ENCODE assay signal across 9 mouse cellular contexts in genomic region chr14:19175288-19175687, GRCm38 (mm10).
DNase-seq lines count a peak whose midpoint lies in the region; ATAC-seq and TF ChIP-seq lines count a peak whose summit lies in the region.
"Had no signal": no experiment of that assay in that cellular context is flagged by ENCODE, and none has a peak within 500 bp of the region (broad histone marks: within the 10 kb centered on the region; RNA-seq: fewer than 3 reads in every experiment).

No protein-coding gene starts in this region.

- no peak overlapping the region for H3K27ac ChIP-seq in lung, postnatal 0 days (ENCODE audit: low read length)
- H3K27ac ChIP-seq: limb, embryonic 12.5 days had no signal

- ATAC-seq in lung, postnatal 0 days, result no peak
- peak; percentile 79; the same call in 1 of the 2 replicates for ATAC-seq in megakaryocyte-erythroid progenitor cell, adult 5-6 weeks (replicated peaks; ENCODE audit: low FRiP score, low TSS enrichment, poor library complexity, severe bottlenecking)

- no peaks in the 10 kb centered on the region for H3K27me3 ChIP-seq in lung, postnatal 0 days (replicated peaks; ENCODE audit: insufficient read depth, low read length)
- H3K27me3 ChIP-seq: limb, embryonic 12.5 days had no signal

- WGBS in lung, postnatal 0 days, result 8% methylated on average over 2 of the region's 2 CpGs

- DNase-seq in cerebellum, postnatal 14 days, result peak; percentile 0 to 5
- DNase-seq in cerebellum, postnatal 36 days, result no peak
- DNase-seq in lung, postnatal 0 days (ENCODE audit: low spot score), result peak; percentile 18
- no peak for DNase-seq in lung, postnatal 4 days
- DNase-seq in embryo, embryonic 10 days (ENCODE audit: low spot score), result peak; percentile 53
- DNase-seq in frontal cortex, postnatal 25 days (ENCODE audit: low spot score in 2 of 2), result no peak
- DNase-seq in ovary, postnatal 10 days (ENCODE audit: low spot score), result no peak

- no peaks in the 10 kb centered on the region for H3K36me3 ChIP-seq in lung, postnatal 0 days (ENCODE audit: insufficient read depth, low read length)
- H3K36me3 ChIP-seq: limb, embryonic 12.5 days had no signal

- peak; percentile 61 for TF ChIP-seq CTCF in lung, postnatal 0 days (IDR thresholded peaks at IDR 0.05)

- TF ChIP-seq EP300 in lung, postnatal 0 days (IDR thresholded peaks at IDR 0.05), result no peak

- H3K4me1 ChIP-seq in lung, postnatal 0 days (ENCODE audit: insufficient read depth, low read depth, low read length), result no peaks in the 10 kb centered on the region
- H3K4me1 ChIP-seq: limb, embryonic 12.5 days had no signal

- no peaks in the 10 kb centered on the region for H3K9me3 ChIP-seq in lung, postnatal 0 days (ENCODE audit: low read length)
- H3K9me3 ChIP-seq: limb, embryonic 12.5 days had no signal

- H3K4me3 ChIP-seq in lung, postnatal 0 days (ENCODE audit: low read depth, low read length), result no peak overlapping the region
- H3K4me3 ChIP-seq: limb, embryonic 12.5 days had no signal

- no peak overlapping the region for H3K4me2 ChIP-seq in lung, postnatal 0 days (replicated peaks; ENCODE audit: low read depth, low read length)
- H3K4me2 ChIP-seq: limb, embryonic 12.5 days had no signal

- no peak overlapping the region for H3K9ac ChIP-seq in lung, postnatal 0 days (replicated peaks; ENCODE audit: low read depth)
- H3K9ac ChIP-seq: limb, embryonic 12.5 days had no signal

Comparison
In these comparisons a context has a peak if more than half of its experiments do, and no peak if none do; other contexts are left out.
1. DNase-seq: peak in cerebellum, postnatal 14 days (2 of 2), lung, postnatal 0 days (single experiment) and embryo, embryonic 10 days (single experiment); none in cerebellum, postnatal 36 days (0 of 2), lung, postnatal 4 days (0 of 2), frontal cortex, postnatal 25 days (0 of 2) and ovary, postnatal 10 days (single experiment).